Mouse (Mus musculus): ENCODE data around the gene Klhl6.
"Not testable (repeated sequence)": the region's sequence is repeated elsewhere in the genome, so short reads cannot be mapped to it uniquely, and the experiment has no call there.

Gene Klhl6

DNA sequence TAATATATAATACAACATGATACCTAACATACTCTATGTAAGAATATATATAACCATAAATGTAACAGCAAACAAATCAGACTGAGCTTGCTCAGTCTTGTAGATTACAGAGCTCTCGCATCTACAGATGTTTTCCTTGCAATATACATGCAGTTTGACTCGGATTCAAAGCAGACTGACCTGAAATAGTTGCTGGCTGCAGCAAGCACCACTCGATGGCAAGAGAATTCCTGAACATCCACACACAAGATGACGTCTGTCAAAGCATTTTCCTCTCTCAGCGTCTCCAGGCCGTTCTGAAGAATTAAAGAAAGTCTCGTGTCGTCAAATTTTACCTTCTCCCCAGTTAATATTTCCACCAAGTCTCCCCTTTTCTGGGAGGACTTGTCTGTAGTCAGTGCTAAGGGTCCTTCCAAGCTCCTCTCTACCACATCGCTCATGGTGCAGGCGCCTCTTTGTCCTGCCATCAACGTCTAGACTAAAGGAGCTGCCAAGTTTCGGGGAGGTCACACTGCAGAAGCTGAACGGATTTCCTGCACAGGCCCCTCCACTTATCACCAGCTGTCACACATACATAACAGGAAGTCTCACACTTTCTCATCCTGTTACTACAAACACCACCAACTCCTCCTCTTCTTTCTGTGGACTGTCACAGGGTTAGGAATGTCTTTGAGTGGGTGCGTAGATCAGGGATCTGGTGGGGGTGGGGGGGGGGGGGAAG, at the start of gene Klhl6:
TSS of gene Klhl6 (minus strand) at position 501 of the 721 bp plus-strand sequence.
- DNase-seq (ENCODE audit: low spot score): peak; percentile 43

DNA sequence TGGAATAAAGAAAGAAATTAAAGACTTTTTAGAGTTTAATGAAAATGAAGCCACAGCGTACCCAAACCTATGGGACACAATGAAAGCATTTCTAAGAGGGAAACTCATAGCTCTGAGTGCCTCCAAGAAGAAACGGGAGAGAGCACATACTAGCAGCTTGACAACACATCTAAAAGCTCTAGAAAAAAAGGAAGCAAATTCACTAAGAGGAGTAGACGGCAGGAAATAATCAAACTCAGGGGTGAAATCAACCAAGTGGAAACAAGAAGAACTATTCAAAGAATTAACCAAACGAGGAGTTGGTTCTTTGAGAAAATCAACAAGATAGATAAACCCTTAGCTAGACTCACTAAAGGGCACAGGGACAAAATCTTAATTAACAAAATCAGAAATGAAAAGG, 44.4 kb upstream of the Klhl6 start:
- DNase-seq (ENCODE audit: low spot score): not testable (repeated sequence)

DNA sequence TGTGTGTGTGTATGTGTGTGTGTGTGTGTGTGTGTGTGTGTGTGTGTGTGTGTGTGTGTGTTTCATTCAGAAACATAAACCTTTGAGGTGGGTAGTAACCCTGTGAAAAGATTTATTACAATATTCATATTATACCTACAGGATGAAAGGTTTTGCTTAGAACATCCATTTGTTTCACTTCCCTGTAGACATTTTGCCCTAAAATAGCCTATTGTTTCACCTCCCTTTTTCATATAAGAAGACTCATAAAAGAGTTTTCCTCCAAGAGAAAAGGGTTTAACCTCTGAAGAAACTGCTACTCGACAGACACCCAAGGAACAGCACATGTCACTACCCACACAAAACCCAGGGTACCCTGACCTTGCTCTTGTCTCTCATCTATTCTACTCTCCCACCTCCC, 40.0 kb upstream of the Klhl6 start:
- no peak for DNase-seq (ENCODE audit: low spot score)

DNA sequence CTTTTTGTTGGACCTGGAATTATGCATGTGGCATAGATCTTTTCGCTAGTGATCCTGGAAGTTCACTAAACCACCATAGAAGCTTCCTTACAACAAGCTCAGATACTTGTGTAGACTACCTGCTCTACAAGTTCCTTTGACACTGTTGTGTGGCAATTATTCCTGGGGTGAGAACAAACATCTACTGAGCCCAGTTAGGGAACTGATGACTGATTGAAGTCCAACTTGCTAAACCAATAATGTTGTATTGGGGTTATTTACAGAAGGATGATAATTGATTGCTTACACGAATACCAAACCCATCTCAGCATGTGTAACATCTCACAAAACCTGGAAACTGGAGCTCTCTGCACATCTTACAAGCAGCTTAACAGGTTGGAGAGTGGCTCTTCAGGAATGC, 39.0 kb upstream of the Klhl6 start:
- no peak for DNase-seq (ENCODE audit: low spot score)

DNA sequence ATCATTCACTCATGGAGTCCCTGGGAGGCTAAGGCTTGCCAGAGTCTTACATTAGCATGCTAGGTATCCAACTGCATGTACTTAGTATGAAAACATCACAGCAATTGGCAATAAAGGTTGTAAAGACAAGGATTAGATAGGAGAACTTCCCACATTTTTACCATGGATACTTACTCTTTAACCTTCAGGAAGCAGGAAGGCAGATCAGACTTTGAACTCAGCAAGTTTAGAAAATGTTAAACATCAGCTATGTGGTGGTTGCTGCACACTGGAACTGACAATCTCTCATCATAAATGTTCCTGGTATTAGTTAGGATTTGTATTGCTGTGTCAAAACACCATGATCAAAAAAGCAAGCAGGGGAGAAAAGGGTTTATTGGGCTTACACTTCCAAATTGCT, 29.8 kb upstream of the Klhl6 start:
- no peak for DNase-seq (ENCODE audit: low spot score)

DNA sequence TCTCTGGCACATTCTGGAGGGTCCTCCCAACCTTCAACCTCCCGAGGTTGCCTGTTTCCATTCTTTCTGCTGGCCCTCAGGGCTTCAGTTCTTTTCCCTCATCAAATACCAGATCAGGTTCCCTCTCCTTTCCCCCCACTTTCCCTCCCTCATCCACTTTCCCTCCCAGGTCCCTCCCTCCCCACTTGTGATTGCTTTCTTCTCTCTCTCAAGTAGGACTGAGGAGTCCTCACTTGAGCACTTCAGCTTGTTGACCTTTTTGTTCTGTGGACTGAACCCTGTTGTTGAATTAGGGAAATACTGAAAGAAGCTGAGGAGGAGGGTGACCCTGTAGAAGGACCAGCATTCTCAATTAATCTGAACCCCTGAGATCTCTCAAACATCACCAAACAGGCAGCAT, 23.2 kb upstream of the Klhl6 start:
- no peak for DNase-seq (ENCODE audit: low spot score)

DNA sequence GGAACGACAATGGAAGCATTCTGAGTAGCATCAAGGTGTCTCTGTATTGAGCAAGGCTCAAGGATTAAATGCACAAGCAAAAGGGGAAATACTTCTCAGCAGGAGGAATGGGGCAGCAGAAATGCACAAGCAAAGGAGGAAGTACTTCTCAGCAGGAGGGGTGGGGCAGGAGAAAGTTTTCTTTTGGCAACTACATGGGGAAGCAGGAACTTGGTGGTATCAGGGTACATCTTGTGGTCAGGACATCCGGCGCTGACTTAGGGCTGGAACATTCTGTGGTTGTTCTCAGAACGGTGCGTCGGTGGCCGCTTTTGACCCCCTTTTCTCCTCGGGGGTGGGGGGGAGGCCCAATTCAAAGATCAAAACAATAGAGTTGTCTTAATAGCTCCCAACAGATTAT, 17.4 kb upstream of the Klhl6 start:
- DNase-seq (ENCODE audit: low spot score): not testable (repeated sequence)

DNA sequence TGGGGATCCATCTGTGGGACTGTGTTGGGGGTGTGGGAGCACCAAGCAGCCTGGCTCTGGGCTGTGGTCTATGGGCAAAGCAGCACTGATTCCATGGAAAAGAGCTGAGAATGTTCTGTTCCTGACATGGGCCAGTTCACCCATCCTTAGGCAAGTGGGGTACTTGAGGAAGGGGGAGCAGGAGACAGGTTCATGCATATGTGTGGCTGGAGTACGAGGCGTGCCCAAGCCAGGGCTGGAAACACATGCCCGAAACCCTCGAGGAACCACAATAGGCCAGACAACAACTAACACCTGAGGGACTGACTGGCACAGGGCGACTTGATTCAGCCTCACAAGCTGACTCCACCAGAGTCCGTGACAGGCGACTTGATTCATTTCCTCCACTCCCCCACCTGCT, 14.8 kb upstream of the Klhl6 start:
- no peak for DNase-seq (ENCODE audit: low spot score)

DNA sequence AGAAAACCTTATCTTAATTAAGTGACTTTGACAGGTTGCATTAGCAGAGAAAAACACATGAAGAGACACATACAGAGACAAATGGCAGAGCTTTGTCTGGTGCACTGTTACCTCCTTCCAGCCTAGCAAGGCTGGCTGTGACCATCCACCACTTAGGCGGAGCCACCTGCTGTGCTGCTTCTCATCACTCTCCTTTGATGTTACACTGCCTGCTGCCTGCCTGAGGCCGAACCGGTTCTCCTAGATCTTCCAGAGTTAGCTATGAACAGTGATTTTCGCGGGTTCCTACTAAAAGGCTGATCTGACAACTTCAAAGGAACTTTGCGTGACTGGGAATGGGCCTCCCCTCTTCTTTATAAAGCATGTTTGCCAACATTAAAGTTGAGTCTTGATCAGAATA, 14.1 kb upstream of the Klhl6 start:
- DNase-seq (ENCODE audit: low spot score): peak; percentile 17

DNA sequence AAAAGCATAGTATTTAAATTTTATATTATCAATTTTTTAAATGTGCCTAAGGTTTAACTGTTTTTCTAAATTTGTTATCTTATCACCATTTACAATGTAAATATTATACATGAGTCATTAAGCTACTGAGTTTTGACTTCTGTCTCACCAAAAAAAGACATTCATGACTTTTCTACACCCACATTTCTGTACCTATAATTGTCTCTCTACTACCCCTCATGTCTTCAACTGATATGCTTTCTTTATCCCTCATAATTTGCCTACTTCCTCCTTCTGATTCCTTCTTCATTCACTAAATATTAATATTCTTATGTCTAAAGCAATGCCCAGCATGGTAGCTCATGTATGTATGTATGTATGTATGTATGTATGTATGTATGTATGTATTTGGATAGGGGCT, 13.0 kb upstream of the Klhl6 start:
- no peak for DNase-seq (ENCODE audit: low spot score)

DNA sequence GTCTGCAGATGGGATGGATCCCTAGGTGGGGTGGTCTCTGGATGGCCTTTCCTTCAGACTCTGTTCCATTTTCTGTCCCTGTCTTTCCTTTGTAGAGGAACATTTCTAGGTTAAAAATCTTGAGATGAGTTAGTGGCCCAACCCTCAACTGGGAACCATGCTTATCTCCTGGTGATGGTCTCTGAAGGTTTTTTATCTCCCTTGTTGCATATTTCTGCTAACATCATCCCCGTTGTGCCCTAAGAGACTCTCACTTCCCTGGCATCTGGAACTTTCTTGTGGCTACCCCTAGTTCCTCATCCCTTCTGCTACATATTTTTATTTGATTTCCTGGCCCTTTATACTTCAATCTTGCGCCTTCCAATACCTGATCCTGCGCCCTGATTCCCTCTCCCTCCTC, 10.4 kb upstream of the Klhl6 start:
- DNase-seq (ENCODE audit: low spot score): no peak

DNA sequence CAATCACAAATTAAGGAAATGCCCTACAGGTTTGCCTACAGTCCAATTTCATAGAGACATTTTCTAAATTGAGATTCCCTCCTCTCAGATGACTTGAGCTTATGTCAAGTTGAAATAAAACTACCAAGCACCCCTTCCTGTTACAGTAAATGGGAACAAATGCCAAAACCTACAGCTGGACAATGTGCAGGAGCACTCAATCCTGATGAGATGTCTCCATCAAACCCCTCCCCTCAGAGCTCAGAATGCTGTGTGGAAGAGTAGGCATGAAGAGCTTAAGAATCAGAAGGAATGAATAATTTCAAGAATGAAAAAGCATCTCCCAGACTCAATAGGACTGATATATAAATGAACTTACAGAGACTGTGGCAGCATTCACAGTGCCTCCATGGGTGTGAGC, 7.7 kb upstream of the Klhl6 start:
- DNase-seq (ENCODE audit: low spot score): no peak

DNA sequence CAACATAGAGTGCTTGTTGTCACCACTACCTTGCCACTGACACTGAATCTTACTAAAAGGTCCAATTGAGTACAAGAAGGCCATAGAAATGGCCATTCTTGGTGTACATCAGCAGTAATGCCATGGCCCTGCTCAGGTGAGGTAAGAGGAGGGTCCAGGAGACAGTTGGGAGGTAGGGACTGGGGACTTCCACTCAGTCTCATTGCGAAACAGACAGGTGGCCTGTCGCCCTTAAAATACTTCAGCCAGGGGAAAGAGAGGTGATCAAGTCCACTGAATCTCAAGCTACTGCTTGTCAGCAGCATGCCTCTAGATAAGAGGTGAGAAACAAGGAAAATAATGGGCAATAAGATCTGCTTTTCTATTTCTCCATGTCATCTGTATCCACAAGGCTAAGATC, 4.8 kb upstream of the Klhl6 start:
- no peak for DNase-seq (ENCODE audit: low spot score)

DNA sequence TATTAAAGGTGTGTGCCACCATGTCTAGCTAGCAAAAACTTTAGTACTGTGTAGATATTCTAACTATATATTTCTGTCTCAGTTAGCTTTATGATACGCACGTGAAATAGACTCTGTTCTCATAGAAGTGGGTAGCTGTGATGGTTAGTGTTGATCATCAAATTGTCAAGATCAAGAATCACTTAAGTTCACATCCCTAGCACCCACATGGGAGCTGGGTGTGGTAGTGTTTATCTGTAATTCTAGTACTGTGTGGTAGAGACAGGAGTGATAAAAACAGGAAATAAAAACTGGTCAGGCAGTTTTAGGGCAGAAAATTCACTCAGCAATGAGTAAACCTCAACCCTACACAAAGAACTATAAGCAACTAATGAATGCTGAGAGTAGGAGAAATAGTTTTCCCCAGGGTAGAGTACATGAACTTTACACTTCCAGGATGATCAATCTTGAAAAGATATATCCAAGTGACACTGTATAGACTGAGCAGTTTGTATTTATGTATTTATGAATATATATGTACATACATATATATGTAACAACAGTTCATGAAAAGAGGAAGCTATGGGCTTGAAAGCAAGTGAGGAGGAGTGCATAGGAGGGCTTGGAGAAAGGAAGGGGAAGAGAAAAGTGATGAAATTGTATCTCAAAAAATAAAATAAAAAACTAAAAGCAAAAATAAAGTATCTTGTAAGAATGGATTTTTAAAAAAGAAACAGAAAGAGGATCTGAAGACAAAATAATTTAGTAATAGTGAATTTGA, 2.2 kb upstream of the Klhl6 start:
- no peak for DNase-seq (ENCODE audit: low spot score)

DNA sequence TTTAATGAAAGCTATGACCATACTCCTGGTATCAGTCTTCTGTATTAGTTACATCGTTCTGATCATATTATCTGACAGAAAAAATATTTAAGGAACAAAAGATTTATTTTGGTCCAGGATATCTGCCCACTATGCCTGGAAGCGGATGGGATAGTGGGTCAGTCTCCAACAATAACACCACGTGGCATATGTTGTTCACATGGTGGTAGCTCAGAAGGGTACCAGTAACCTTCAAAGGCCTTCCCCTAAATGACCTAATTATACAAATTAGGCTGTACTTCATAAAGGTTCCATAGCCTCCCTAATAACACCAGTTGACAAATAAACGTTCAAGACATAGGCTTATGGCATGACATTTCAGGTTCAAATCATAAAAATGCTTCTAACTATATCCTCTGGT, 722 bp upstream of the Klhl6 start:
- no peak for DNase-seq (ENCODE audit: low spot score)

DNA sequence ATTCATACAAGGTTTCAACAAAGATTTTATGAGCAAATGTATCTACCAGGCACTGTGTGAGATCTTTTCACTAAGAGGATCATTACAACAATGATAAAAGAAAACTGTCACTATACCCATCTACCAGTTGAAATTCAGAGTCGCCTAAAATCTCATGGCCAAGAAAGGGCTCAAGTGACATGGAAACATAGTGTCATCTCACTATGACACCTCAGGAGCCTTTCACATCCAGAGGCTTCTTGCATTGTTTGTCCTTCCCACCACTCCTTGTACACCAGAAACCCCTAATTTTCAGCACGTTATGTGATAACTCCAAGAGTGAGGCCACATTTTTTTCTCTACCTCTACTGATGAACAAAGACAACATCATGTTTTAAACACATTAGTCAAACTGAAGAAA, 1.2 kb downstream of the Klhl6 start:
- no peak for DNase-seq (ENCODE audit: low spot score)

DNA sequence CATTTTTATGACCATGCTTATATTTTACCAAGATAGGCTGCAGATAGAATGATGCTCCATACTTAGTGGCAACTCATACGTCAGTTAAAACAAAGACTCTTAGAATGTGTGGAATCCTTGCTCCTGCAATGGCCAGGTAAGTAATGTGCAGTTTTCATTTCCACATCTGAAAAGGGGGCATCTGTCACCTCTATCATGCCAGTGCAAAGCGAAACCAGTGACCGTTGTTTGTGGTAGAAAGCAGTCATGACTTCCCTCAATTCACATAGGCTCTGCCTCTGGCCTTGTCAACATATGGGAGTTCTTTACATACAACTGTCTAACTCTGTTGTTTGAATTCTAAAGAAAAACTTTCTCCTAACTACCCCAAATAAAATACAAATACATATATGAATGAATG, 1.8 kb downstream of the Klhl6 start:
- DNase-seq (ENCODE audit: low spot score): no peak

DNA sequence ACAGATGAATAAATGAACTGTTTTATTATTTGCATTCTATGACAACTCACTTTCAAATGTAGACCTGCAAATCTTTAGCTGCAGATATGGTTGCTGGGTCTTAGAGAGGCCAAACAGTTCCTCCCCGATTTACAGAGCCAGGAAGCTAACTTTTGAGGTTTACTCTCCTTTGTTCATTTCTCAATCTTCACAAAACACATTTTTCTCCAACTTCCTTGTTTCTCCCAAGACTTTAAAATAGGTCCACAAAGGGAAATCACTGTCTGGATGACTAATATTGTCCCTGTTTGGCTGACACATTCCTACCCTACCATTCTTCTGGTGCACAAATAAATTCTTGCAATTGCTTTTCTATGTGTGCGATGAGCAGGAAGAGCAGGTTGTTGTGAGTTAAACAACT, 3.1 kb downstream of the Klhl6 start:
- no peak for DNase-seq (ENCODE audit: low spot score)

DNA sequence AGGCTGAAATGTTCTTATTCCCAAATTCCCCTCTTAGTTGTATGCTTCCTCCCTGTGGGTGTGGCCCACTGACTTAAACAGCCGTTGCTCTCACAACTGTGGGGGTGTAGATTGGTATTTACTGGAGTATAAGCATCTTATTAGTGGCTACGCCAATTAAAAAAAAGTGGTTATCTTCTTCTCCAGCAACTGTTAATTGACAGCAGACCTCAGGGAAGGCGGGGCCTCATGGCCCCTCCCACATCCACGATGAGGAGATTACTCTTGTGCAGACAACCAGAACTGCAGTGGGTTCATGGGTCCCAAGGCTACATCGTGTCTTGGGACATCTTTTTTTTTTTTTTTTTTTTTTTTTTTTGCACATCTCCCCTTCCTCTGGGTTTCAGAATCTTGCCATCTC, 5.6 kb downstream of the Klhl6 start:
- no peak for DNase-seq (ENCODE audit: low spot score)

DNA sequence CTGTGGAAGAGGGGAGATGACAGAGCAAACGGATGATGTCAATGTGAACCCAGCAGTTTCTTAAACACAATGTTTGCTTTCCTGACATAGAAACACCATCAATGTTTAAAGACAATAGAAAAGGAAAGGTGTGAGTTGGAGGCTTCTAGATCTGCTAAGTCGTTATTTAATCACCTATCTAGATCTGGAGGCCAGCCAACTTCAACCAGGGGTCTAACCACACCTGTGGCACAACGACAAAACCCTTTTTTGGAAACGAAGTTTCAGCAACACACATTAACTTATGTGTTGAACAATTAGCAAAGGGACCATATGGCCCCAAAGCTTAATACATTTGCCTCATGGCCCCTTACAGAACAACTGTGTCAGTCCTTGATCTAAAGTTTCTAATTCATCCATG, 6.0 kb downstream of the Klhl6 start:
- no peak for DNase-seq (ENCODE audit: low spot score)

DNA sequence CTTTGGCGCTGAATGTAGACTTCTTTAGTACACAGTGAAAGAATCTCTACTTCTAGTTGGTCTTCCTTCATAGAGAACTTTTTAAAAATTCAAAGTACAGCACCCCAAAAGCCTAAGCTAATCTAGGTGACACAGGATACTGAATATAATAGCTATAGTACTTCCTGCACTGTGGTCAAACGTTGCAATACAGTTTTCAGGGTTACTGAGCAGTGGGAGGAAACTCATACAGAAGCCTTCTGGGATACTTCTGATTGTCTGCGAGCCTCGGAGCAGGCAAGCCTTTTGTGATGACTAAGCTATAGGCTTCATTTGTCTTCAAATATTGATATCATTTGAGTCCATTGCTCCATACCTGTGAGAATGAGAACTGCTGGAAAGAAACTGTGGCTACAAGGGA, 7.4 kb downstream of the Klhl6 start:
- no peak for DNase-seq (ENCODE audit: low spot score)

DNA sequence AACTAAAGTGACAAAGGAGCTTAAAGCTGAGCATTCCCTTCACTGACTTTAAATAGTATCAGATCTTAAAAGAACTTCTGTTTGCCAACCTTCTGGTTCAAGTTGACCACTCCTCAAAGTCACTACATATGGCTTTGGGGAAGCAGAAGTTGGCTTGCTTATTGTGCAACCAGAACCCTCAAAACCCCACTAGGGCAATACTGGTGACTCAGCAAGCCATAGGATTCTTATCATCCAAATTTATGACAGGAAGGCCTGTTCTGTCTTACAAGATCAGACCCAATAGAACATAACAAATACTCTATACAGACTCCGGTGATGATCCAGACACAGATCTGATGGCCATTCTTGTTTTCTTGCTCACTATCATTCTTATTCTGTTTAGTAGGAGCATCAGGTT, 9.4 kb downstream of the Klhl6 start:
- no peak for DNase-seq (ENCODE audit: low spot score)

DNA sequence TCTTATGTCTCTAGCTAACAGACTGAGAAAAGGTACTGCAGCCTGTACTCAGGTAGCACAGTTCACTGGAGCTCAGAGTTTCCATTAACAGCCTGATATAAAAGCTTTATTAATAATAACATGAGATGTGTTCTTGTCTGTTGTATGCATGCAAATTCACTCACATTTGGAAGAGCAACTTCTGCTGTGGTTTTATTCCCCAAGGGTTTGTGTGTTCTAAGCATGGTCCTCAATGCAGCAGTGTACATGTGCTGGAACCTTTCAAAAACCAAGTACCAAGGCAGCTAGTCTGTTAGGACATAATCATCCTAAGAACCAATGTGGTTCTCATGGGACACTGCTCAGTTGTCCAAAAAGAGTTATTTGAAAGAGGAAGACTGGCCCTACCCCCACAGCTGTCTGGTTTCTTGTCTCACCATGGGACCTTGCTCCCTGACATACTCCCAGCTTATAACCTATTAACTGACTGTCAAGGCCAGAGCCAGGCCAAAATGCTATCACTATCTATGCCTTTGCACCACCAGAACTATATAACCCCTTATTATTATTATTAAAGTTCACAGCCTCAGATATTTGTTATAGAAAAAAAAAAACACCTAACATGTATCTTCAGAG, 10.0 kb downstream of the Klhl6 start:
- DNase-seq (ENCODE audit: low spot score): no peak

DNA sequence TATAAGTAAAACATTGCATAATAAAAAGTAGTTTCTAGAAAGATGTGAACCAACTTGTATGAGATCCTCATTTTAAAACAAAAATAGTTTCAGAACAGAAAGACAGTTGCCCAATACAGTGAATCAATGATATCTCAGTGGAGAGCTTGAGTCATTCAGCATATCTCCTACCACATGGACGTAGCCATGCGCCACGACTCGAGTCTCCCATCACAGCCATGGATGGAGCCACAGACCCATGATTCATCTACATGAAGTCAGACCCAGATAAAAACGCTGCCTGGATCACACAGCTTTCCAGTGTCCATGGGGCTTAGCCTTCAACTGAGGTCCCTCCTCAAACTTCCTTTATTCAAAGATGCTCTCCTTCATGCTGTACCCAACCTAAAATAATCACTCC, 13.3 kb downstream of the Klhl6 start:
- no peak for DNase-seq (ENCODE audit: low spot score)
